Mouse (Mus musculus): ENCODE measurements around the gene Hs6st2.

Gene Hs6st2

GRCm38 (mm10) chrX:51349682-51350081 is 332.0 kb downstream of the Hs6st2 start:
- DNase-seq (ENCODE audit: low read depth, low spot score) = no peak

DNA sequence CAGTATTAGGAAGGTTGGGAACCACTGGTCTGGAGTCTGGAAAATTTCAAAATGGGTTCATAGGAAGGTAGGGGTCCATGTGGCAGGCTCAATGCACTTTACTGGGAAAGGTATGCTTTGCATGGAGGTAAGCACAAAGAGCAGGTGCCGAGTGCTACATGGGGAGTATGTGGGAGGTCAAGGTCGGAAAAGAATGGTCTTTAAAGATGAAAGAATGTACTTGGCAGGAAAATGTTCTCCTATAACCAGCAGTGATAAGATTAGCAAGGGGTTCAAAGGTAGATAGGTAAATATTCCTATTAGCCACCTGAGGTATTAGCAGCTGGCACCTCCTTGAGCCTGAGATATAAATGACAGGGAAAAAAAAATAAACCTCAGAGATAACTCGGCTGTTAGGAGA is 338.1 kb downstream of the Hs6st2 start:
- no peak for DNase-seq (ENCODE audit: low read depth, low spot score)

Data from telencephalon, adult 2 months (tissue).